Comparison of ENCODE assay signal across 11 mouse cellular contexts in genomic region chrX:35924705-35925264, GRCm38 (mm10). TPM values are rescaled to one million over a fixed set of nuclear protein-coding genes. Genes with fewer than 3 reads are reported as not detected.
DNase-seq lines count a peak whose midpoint lies in the region; TF ChIP-seq lines count a peak whose summit lies in the region.
"Had no signal": no experiment of that assay in that cellular context is flagged by ENCODE, and none has a peak within 500 bp of the region (broad histone marks: within the 10 kb centered on the region; RNA-seq: fewer than 3 reads in every experiment).

No protein-coding gene starts in this region.

- DNase-seq in gastrocnemius, postnatal 10 days: peak; percentile 6
- no peak for DNase-seq in gastrocnemius, adult 8-10 months (ENCODE audit: low spot score in 2 of 2)
- peak; percentile 12 for DNase-seq in thymus, postnatal 0 days (ENCODE audit: low spot score)
- no peak for DNase-seq in thymus, postnatal 14 days
- DNase-seq in brain, embryonic 14.5 days (ENCODE audit: low read depth): peak; percentile 3
- DNase-seq in embryo, embryonic 10 days (ENCODE audit: low spot score): no peak
- no peak for DNase-seq in lung, postnatal 25 days (ENCODE audit: low spot score)
- DNase-seq: adrenal gland, postnatal 14 days; cerebellum, postnatal 25 days; lung, postnatal 10 days; right cerebral cortex, adult 18-20 months had no signal

- no peak for TF ChIP-seq POLR2A in brain, embryonic 14.5 days (IDR thresholded peaks at IDR 0.05; ENCODE audit: borderline replicate concordance, extremely low read depth, insufficient read depth, insufficient read length, poor library complexity, severe bottlenecking)

- no peak for TF ChIP-seq CTCF in brain, embryonic 14.5 days (IDR thresholded peaks at IDR 0.05; ENCODE audit: borderline replicate concordance, extremely low read depth, insufficient read depth, insufficient read length)

RNA-seq across cellular contexts. Expression of gene Dock11, which starts 36.2 kb away (rescaled TPM):
- total RNA-seq in gastrocnemius, postnatal 10 days (2021): 10 to 100 TPM in 1 of 2 experiments, 1 to 10 TPM in 1; 10.0 to 12.9 TPM
- total RNA-seq in gastrocnemius, adult 8-10 months (2022): 1 to 10 TPM; 1.5 to 3.2 (median 2.3) TPM
- 15.8 and 17.3 TPM in 2 replicates for polyA plus RNA-seq in thymus, postnatal 0 days (2015; fragmentation: Nextera tagmentation; extraction: Ambion mirVana)
- 17.4 and 21.0 TPM in 2 replicates for polyA plus RNA-seq in brain, embryonic 14.5 days (2012; rRNA removed)

Comparison
In these comparisons a context has a peak if more than half of its experiments do, and no peak if none do; other contexts are left out.
1. DNase-seq: peak in gastrocnemius, postnatal 10 days (single experiment), thymus, postnatal 0 days (single experiment) and brain, embryonic 14.5 days (single experiment); none in gastrocnemius, adult 8-10 months (0 of 2), thymus, postnatal 14 days (single experiment), embryo, embryonic 10 days (single experiment) and lung, postnatal 25 days (single experiment).